Mouse (Mus musculus): ENCODE results near the gene Gm10322. TPM values are rescaled to one million over a fixed set of nuclear protein-coding genes. Genes with fewer than 3 reads are reported as not detected.

The Gm10322 gene
- polyA plus RNA-seq, 1 experiment, result 0.25 TPM

GRCm38 (mm10) chr10:59623496-59623895 lies 7.6 kb downstream of the Gm10322 start:
- Histone ChIP-seq H3K79me2 (ENCODE audit: control insufficient read depth, insufficient read depth) (no peaks in the 10 kb centered on the region), H3K4me3 (ENCODE audit: insufficient read depth, poor library complexity, severe bottlenecking) (no peak overlapping the region), H3ac (ENCODE audit: control insufficient read depth, insufficient read length, low read depth) (no peak overlapping the region), H3K36me3 (ENCODE audit: control insufficient read depth, insufficient read depth) (no peaks in the 10 kb centered on the region), H3K27me3 (ENCODE audit: control insufficient read depth, insufficient read depth, insufficient read length) (no peaks in the 10 kb centered on the region), H3K79me3 (ENCODE audit: low read depth) (no peaks in the 10 kb centered on the region)
- TF ChIP-seq MYOG (IDR thresholded peaks at IDR 0.05; ENCODE audit: control insufficient read depth, extremely low read depth, insufficient read length) (no peak), CTCF (IDR thresholded peaks at IDR 0.05; ENCODE audit: control insufficient read depth, insufficient read depth, insufficient read length) (no peak), CEBPB (IDR thresholded peaks at IDR 0.05; ENCODE audit: low read depth) (no peak), FOSL1 (IDR thresholded peaks at IDR 0.05; ENCODE audit: insufficient read depth, low read length, poor library complexity, severe bottlenecking) (no peak), MAX (IDR thresholded peaks at IDR 0.05) (no peak)

- Histone ChIP-seq H3K79me2 (ENCODE audit: control insufficient read depth, insufficient read depth) (no peaks in the 10 kb centered on the region), H3K4me3 (ENCODE audit: insufficient read depth, poor library complexity, severe bottlenecking) (no peak overlapping the region), H3K36me3 (ENCODE audit: control insufficient read depth, insufficient read depth) (no peaks in the 10 kb centered on the region), H3K79me3 (ENCODE audit: low read depth) (no peaks in the 10 kb centered on the region), H3ac (ENCODE audit: control insufficient read depth, insufficient read length, low read depth) (no peak overlapping the region), H3K27me3 (ENCODE audit: control insufficient read depth, insufficient read depth, insufficient read length) (no peaks in the 10 kb centered on the region)
- TF ChIP-seq CTCF (IDR thresholded peaks at IDR 0.05; ENCODE audit: control insufficient read depth, insufficient read depth, insufficient read length) (no peak), MYOD1 (IDR thresholded peaks at IDR 0.05; ENCODE audit: control insufficient read depth, insufficient read length, low read depth) (no peak), CEBPB (IDR thresholded peaks at IDR 0.05; ENCODE audit: low read depth) (no peak), MYOG (IDR thresholded peaks at IDR 0.05; ENCODE audit: control insufficient read depth, extremely low read depth, insufficient read length) (no peak), USF1 (IDR thresholded peaks at IDR 0.05; ENCODE audit: low read depth) (no peak), FOSL1 (IDR thresholded peaks at IDR 0.05; ENCODE audit: insufficient read depth, low read length, poor library complexity, severe bottlenecking) (no peak), MAX (IDR thresholded peaks at IDR 0.05) (no peak)
These were observed 13.0 kb downstream of the Gm10322 start for GRCm38 (mm10) chr10:59628641-59629505.

- Histone ChIP-seq H3K4me3 (ENCODE audit: insufficient read depth, poor library complexity, severe bottlenecking) (no peak overlapping the region), H3K79me3 (ENCODE audit: low read depth) (no peaks in the 10 kb centered on the region), H3ac (ENCODE audit: control insufficient read depth, insufficient read length, low read depth) (no peak overlapping the region), H3K79me2 (ENCODE audit: control insufficient read depth, insufficient read depth) (no peaks in the 10 kb centered on the region), H3K36me3 (ENCODE audit: control insufficient read depth, insufficient read depth) (no peaks in the 10 kb centered on the region), H3K27me3 (ENCODE audit: control insufficient read depth, insufficient read depth, insufficient read length) (no peaks in the 10 kb centered on the region)
- TF ChIP-seq MAX (IDR thresholded peaks at IDR 0.05) (no peak), USF1 (IDR thresholded peaks at IDR 0.05; ENCODE audit: low read depth) (no peak), CEBPB (IDR thresholded peaks at IDR 0.05; ENCODE audit: low read depth) (no peak), CTCF (IDR thresholded peaks at IDR 0.05; ENCODE audit: control insufficient read depth, insufficient read depth, insufficient read length) (no peak), FOSL1 (IDR thresholded peaks at IDR 0.05; ENCODE audit: insufficient read depth, low read length, poor library complexity, severe bottlenecking) (no peak), MYOG (IDR thresholded peaks at IDR 0.05; ENCODE audit: control insufficient read depth, extremely low read depth, insufficient read length) (no peak), MYOD1 (IDR thresholded peaks at IDR 0.05; ENCODE audit: control insufficient read depth, insufficient read length, low read depth) (no peak)
These were observed 13.6 kb downstream of the Gm10322 start for GRCm38 (mm10) chr10:59629506-59629782.

GRCm38 (mm10) chr10:59636048-59636447 lies 20.2 kb downstream of the Gm10322 start:
- H3ac ChIP-seq (ENCODE audit: control insufficient read depth, insufficient read length, low read depth), result no peak overlapping the region
- TF ChIP-seq CTCF (IDR thresholded peaks at IDR 0.05; ENCODE audit: control insufficient read depth, insufficient read depth, insufficient read length), result no peak
- TF ChIP-seq MYOD1 (IDR thresholded peaks at IDR 0.05; ENCODE audit: control insufficient read depth, insufficient read length, low read depth), result no peak
- TF ChIP-seq MYOG (IDR thresholded peaks at IDR 0.05; ENCODE audit: control insufficient read depth, extremely low read depth, insufficient read length), result no peak
- TF ChIP-seq CEBPB (IDR thresholded peaks at IDR 0.05; ENCODE audit: low read depth), result no peak
- no peak for TF ChIP-seq MAX (IDR thresholded peaks at IDR 0.05)
- no peak for TF ChIP-seq USF1 (IDR thresholded peaks at IDR 0.05; ENCODE audit: low read depth)
- no peak for TF ChIP-seq FOSL1 (IDR thresholded peaks at IDR 0.05; ENCODE audit: insufficient read depth, low read length, poor library complexity, severe bottlenecking)

GRCm38 (mm10) chr10:59636751-59637533 lies 21.1 kb downstream of the Gm10322 start:
- H3K79me2 ChIP-seq (ENCODE audit: control insufficient read depth, insufficient read depth), result no peaks in the 10 kb centered on the region
- TF ChIP-seq FOSL1 (IDR thresholded peaks at IDR 0.05; ENCODE audit: insufficient read depth, low read length, poor library complexity, severe bottlenecking) (no peak), CTCF (IDR thresholded peaks at IDR 0.05; ENCODE audit: control insufficient read depth, insufficient read depth, insufficient read length) (no peak), MYOG (IDR thresholded peaks at IDR 0.05; ENCODE audit: control insufficient read depth, extremely low read depth, insufficient read length) (no peak), CEBPB (IDR thresholded peaks at IDR 0.05; ENCODE audit: low read depth) (no peak), MAX (IDR thresholded peaks at IDR 0.05) (no peak)
- no peaks in the 10 kb centered on the region for H3K79me3 ChIP-seq (ENCODE audit: low read depth)
- no peak overlapping the region for H3K4me3 ChIP-seq (ENCODE audit: insufficient read depth, poor library complexity, severe bottlenecking)
- H3K36me3 ChIP-seq (ENCODE audit: control insufficient read depth, insufficient read depth), result no peaks in the 10 kb centered on the region
- no peaks in the 10 kb centered on the region for H3K27me3 ChIP-seq (ENCODE audit: control insufficient read depth, insufficient read depth, insufficient read length)
- no peak overlapping the region for H3ac ChIP-seq (ENCODE audit: control insufficient read depth, insufficient read length, low read depth)

More at GRCm38 (mm10) chr10:59636048-59636447, 20.2 kb downstream of the Gm10322 start:
- no peaks in the 10 kb centered on the region for H3K36me3 ChIP-seq (ENCODE audit: control insufficient read depth, insufficient read depth)
- H3K27me3 ChIP-seq (ENCODE audit: control insufficient read depth, insufficient read depth, insufficient read length), result no peaks in the 10 kb centered on the region
- no peak overlapping the region for H3K4me3 ChIP-seq (ENCODE audit: insufficient read depth, poor library complexity, severe bottlenecking)
- H3K79me2 ChIP-seq (ENCODE audit: control insufficient read depth, insufficient read depth), result no peaks in the 10 kb centered on the region
- H3K79me3 ChIP-seq (ENCODE audit: low read depth), result no peaks in the 10 kb centered on the region

Measured in C2C12 (cell line).